Mouse (Mus musculus): ENCODE data around the gene Pcsk7. TPM values are rescaled to one million over a fixed set of nuclear protein-coding genes. Genes with fewer than 3 reads are reported as not detected.

Gene Pcsk7
- polyA plus RNA-seq, 1 experiment: 22.3 TPM

DNA sequence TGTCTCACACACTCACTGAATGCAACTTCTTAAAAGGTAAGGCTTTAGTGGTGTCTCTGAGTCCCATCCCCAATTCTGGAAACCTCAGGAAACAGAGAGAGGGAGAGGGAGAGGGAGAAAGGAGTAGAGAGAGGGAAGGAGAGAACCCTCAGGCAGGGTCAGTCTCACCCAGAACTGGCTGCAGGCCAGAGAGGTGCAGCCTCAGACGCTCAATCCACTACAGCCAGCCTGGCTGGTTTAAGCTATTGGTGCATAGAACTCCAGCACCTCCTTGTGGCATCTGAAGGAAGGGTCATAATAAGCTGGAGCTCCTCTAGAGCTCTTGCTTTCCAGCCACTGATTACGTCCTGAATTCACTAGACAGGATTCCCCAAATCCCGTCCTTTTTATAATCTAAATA, 30.6 kb downstream of the Pcsk7 start:
- no peak overlapping the region for H3K4me3 ChIP-seq (ENCODE audit: insufficient read depth, low read length)
- H3K27ac ChIP-seq (ENCODE audit: insufficient read depth, low read depth, low read length): no peak overlapping the region
- peaks cover 12% of the 10 kb centered on the region for H3K4me1 ChIP-seq (ENCODE audit: control insufficient read depth, insufficient read depth, low read length)
- no peak for TF ChIP-seq POLR2A (IDR thresholded peaks at IDR 0.05; ENCODE audit: borderline replicate concordance, low read depth, low read length)
- TF ChIP-seq CTCF (IDR thresholded peaks at IDR 0.05; ENCODE audit: low read depth, low read length): peak; percentile 41; the same call in 1 of the 2 replicates

DNA sequence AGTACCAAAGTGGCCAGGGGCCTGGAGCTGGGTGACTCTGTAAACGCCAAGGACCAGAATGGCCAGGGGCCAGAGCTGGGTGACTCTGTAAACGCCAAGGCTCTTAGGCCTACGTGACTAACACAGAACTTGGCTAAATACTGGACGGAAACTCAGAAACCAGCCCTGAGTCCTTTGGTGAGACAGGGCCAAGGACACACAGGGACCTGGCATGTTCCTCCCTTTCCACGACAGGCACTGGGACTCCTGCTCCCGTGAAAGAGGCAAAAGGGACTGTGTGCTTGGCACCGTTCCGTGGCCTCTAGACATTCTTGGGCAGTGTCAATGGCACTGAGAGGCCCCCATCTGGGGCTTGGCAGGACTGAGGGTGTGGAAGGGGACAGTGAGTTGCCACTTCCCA, 31.8 kb downstream of the Pcsk7 start:
- Histone ChIP-seq H3K4me1 (ENCODE audit: control insufficient read depth, insufficient read depth, low read length) (peaks cover 2% of the 10 kb centered on the region; the same call in 1 of the 2 replicates), H3K4me3 (ENCODE audit: insufficient read depth, low read length) (no peak overlapping the region), H3K27ac (ENCODE audit: insufficient read depth, low read depth, low read length) (no peak overlapping the region)
- TF ChIP-seq POLR2A (IDR thresholded peaks at IDR 0.05; ENCODE audit: borderline replicate concordance, low read depth, low read length) (no peak), CTCF (IDR thresholded peaks at IDR 0.05; ENCODE audit: low read depth, low read length) (no peak)

GRCm38 (mm10) chr9:45938952-45939637, 32.8 kb downstream of the Pcsk7 start:
- no peaks in the 10 kb centered on the region for H3K4me1 ChIP-seq (ENCODE audit: control insufficient read depth, insufficient read depth, low read length)
- TF ChIP-seq POLR2A (IDR thresholded peaks at IDR 0.05; ENCODE audit: borderline replicate concordance, low read depth, low read length): no peak
- no peak for TF ChIP-seq CTCF (IDR thresholded peaks at IDR 0.05; ENCODE audit: low read depth, low read length)

DNA sequence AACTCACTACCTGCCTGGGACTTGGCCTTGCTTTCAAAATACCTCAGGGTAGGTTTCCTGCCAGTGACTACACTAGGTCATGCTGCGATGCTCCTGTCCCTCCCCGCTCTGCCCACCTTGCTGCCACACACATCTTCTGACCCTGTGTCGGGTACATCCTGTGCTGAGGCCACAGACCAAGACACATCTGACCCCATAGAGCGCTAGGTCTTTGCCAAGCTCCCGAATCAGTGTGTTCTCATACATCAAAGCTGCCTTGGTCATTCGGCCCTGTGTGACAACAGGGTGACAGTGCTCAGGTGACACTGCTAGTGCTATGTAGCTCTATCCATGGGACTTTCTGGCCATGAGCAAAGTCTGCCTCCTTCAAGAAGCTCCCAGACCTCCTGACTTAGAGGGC, 33.5 kb downstream of the Pcsk7 start:
- no peak for TF ChIP-seq CTCF (IDR thresholded peaks at IDR 0.05; ENCODE audit: low read depth, low read length)
- peaks cover 6% of the 10 kb centered on the region for H3K4me1 ChIP-seq (ENCODE audit: control insufficient read depth, insufficient read depth, low read length)
- H3K27ac ChIP-seq (ENCODE audit: insufficient read depth, low read depth, low read length): no peak overlapping the region
- no peak overlapping the region for H3K4me3 ChIP-seq (ENCODE audit: insufficient read depth, low read length)

More at GRCm38 (mm10) chr9:45938952-45939637, 32.8 kb downstream of the Pcsk7 start:
- no peak overlapping the region for H3K27ac ChIP-seq (ENCODE audit: insufficient read depth, low read depth, low read length)
- no peak overlapping the region for H3K4me3 ChIP-seq (ENCODE audit: insufficient read depth, low read length)

DNA sequence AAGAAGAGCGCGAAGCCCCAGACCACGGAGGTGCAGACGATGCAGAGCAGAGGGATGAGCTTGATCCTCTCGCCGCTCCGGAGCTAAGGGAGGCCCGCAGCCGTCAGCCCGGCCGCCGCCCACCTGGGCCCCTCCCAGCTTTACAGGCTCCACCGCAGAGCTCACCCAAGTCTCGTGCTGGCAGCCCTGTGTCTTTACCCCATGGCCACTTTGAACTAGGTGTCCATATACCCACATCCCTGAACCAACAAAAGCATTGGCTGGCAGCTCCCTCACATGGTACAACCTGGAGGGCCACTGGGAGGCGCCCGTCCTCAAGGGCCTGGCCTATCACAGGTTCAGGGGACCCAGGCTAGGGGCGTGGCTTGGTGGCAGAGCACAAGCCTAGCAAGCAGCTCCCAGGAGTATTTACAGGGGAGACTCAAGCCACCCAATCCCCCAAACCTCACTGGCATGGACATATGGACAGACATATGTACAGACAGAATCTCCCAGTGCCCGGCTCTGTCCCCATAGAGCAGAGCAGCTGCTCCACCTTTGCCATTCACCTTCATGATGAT, 35.1 kb downstream of the Pcsk7 start:
- H3K27ac ChIP-seq (ENCODE audit: insufficient read depth, low read depth, low read length): no peak overlapping the region
- H3K4me1 ChIP-seq (ENCODE audit: control insufficient read depth, insufficient read depth, low read length): peaks cover 14% of the 10 kb centered on the region
- H3K4me3 ChIP-seq (ENCODE audit: insufficient read depth, low read length): no peak overlapping the region
- TF ChIP-seq CTCF (IDR thresholded peaks at IDR 0.05; ENCODE audit: low read depth, low read length) (no peak), POLR2A (IDR thresholded peaks at IDR 0.05; ENCODE audit: borderline replicate concordance, low read depth, low read length) (no peak)

- Histone ChIP-seq H3K4me1 (ENCODE audit: control insufficient read depth, insufficient read depth, low read length) (peaks cover 14% of the 10 kb centered on the region), H3K4me3 (ENCODE audit: insufficient read depth, low read length) (no peak overlapping the region), H3K27ac (ENCODE audit: insufficient read depth, low read depth, low read length) (no peak overlapping the region)
- TF ChIP-seq CTCF (IDR thresholded peaks at IDR 0.05; ENCODE audit: low read depth, low read length) (no peak), POLR2A (IDR thresholded peaks at IDR 0.05; ENCODE audit: borderline replicate concordance, low read depth, low read length) (no peak)
These were observed 36.2 kb downstream of the Pcsk7 start for GRCm38 (mm10) chr9:45942464-45942863.

GRCm38 (mm10) chr9:45942916-45943315, 36.6 kb downstream of the Pcsk7 start:
- H3K4me1 ChIP-seq (ENCODE audit: control insufficient read depth, insufficient read depth, low read length): peaks cover 14% of the 10 kb centered on the region
- H3K27ac ChIP-seq (ENCODE audit: insufficient read depth, low read depth, low read length): no peak overlapping the region
- TF ChIP-seq CTCF (IDR thresholded peaks at IDR 0.05; ENCODE audit: low read depth, low read length) (no peak), POLR2A (IDR thresholded peaks at IDR 0.05; ENCODE audit: borderline replicate concordance, low read depth, low read length) (no peak)
- H3K4me3 ChIP-seq (ENCODE audit: insufficient read depth, low read length): no peak overlapping the region

- Histone ChIP-seq H3K27ac (ENCODE audit: insufficient read depth, low read depth, low read length) (no peak overlapping the region), H3K4me3 (ENCODE audit: insufficient read depth, low read length) (no peak overlapping the region), H3K4me1 (ENCODE audit: control insufficient read depth, insufficient read depth, low read length) (peaks cover 14% of the 10 kb centered on the region)
- TF ChIP-seq POLR2A (IDR thresholded peaks at IDR 0.05; ENCODE audit: borderline replicate concordance, low read depth, low read length): no peak
- TF ChIP-seq CTCF (IDR thresholded peaks at IDR 0.05; ENCODE audit: low read depth, low read length): no peak
These were observed 37.6 kb downstream of the Pcsk7 start for GRCm38 (mm10) chr9:45943628-45944505.

GRCm38 (mm10) chr9:45944506-45945400, 38.5 kb downstream of the Pcsk7 start:
- no peak overlapping the region for H3K27ac ChIP-seq (ENCODE audit: insufficient read depth, low read depth, low read length)
- H3K4me3 ChIP-seq (ENCODE audit: insufficient read depth, low read length): no peak overlapping the region
- no peak for TF ChIP-seq POLR2A (IDR thresholded peaks at IDR 0.05; ENCODE audit: borderline replicate concordance, low read depth, low read length)
- TF ChIP-seq CTCF (IDR thresholded peaks at IDR 0.05; ENCODE audit: low read depth, low read length): no peak
- peaks cover 14% of the 10 kb centered on the region for H3K4me1 ChIP-seq (ENCODE audit: control insufficient read depth, insufficient read depth, low read length)

Measured in bone marrow macrophage, adult 2 months (primary cell).